Mouse (Mus musculus) urinary bladder, postnatal 4 days (tissue): ENCODE data around the gene Kif1c.

Experiments used
- DNase-seq, 2 experiments: peaks; one replicate each; pipeline ENCODE4 v3.0.0; 2021 to 2022; ENCODE audit warnings: low spot score in 2 of 2

The Kif1c gene

GRCm38 (mm10) chr11:70699722-70700556, at the start of gene Kif1c, which contains the start of gene Inca1:
Gene Kif1c (plus strand): TSS chr11:70700548.
Gene Inca1 (minus strand): TSS chr11:70700155.
- peak; percentile 94 to 96 for DNase-seq

DNA sequence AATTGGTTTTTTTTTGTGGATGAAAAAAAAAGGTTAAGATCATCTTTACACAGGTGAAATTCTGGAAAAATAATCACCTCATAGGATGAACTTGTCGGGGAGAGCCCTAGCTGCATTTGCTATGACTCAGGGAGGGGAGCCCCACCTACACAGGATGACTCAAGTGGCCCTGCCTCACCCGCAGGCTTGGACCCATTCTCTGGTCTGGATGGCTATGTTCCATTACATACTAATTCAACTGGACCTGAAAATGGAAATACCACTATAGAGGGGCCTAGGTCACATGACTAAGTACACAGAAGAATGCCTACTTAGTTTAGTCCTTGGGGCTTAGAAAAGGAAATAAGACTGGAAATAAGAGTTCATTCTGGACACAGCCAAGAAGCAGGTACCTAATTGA, 49.0 kb upstream of the Kif1c start:
- DNase-seq = no peak

GRCm38 (mm10) chr11:70652029-70652883, 48.1 kb upstream of the Kif1c start:
- peak in 1 of 2 experiments; percentile 17 for DNase-seq

DNA sequence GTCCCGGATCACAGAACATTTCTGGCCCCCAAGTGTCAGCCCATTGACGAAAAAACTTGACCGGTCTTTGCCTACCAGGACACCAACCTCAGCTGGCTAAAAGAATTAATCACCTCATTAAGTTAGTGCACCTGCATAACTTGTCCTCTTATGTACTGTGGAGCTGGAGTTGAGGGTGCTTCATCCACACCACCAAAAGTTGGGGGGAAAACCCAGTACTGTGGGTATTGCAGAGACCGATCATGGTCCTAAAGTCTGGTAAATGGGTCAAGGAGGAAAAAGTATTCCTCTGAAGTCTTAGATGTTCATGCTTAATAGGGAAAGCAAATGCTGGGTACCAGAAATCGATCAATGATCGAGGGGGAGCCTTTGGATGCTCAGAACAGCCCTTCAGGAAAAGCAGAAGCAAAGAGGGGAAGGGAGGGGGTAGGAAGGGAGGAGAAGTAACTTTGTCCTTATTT, 47.4 kb upstream of the Kif1c start:
- DNase-seq = no peak

DNA sequence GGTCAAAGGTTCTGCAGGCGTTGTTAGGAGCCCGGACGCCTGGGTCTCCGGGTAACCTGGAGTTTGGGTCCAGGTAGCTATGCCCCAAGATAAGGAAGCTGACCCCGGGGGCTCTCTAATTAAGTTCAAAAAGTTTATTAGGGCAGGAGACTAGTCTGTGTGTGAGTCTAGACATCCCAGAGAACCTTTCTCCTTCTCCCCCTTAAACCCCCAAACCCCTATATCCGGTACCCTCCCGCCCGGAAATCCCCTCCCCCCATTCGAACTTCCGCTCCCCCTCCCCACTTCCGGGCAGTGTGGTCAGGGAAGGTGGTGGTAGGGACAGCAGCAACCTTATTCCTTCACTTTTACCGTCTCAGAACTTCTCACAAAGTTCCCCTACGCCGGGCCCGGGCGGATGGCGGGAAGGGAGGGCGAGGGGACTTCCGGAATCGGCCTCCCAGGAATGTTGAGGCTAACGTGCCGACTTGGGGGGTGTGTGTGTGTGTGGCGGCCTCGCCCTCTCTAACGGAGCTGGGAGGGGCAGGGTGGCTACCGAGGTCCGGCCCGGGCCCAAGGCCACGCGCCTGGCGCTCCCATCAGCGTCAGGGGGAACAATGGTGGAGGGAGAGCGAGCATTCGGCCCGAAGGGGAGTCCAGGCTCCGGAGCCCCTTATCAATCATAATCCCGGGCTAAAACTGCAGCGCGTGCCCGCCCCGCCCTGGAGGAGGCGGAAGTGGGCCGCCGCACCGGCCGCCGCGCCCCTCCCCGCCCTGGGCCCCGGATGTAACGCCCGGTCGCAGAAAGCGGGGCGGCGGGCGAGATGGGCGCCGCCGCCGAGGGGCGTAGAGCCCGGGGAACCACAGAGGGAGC, 46.8 kb upstream of the Kif1c start:
- peak in 1 of 2 experiments; percentile 70 for DNase-seq

DNA sequence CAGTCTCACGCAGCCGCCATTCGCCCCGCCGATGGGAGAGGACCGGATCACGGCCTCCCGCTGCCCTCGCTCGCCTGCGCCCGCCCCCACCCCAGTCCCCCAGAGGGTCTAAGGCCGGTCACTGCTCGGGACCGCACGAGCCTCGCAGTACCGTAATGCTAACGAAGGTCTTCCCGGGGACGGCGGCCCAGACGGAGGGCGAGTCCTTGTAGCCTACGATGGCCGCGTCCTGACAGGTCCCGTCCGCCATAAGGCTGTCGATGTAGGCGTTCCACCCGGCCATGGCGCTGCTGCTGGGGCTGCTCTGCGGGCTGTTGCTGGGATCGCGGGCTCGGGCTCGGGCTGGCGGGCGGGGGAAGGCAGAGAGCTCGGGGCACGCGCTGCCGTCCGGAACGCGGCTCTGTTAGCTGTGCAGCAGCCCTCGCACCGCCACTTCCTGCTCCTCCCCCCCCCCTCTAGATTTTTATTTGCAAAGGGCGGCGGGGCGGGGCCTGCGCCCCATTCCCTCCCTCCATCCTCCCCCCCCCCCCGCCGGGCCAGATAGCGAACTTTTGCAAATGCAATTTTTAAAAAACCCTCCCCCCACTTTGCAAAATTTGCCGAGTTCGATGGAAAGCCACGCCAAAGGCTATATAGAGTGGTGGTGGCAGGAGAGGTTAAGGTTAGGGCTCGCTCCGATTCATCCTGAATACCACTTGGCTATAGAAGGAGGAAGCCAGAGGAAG, 46.0 kb upstream of the Kif1c start, which contains the start of gene Pfn1:
Pfn1 (minus strand) TSS at position 447 of the 725 bp plus-strand sequence.
- peak; percentile 71 to 80 for DNase-seq

DNA sequence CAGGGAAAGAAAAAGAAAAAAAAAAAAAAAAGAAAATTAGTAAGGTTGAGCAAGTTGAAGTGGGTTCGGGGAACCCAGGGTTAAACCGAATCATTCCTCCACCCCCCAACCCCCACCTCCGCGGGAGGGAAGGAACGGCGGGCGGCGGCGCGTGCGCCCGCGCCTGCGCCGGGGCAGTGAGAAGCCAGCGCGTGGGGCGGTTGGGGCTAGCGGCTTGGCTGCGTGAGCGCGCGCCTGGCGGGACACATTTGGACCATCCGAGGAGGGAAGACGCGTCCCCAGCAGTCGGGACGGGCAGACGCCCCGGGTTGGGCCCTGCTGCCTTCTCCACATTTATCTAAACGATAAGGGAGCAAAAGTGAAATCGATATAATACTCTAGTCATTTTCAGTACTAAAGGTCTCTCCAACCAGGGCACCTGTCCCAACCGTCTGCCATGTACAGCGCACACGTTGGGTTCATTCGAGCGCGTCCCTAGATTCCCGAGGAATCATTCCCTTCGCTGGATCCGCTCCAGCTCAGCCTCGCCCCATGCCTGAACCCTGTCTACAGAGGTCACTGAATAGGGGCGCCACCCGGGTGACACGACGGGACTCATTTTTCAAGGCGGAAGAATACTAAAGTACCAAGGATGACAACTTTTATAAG, 45.3 kb upstream of the Kif1c start:
- DNase-seq = peak; percentile 81 to 85

DNA sequence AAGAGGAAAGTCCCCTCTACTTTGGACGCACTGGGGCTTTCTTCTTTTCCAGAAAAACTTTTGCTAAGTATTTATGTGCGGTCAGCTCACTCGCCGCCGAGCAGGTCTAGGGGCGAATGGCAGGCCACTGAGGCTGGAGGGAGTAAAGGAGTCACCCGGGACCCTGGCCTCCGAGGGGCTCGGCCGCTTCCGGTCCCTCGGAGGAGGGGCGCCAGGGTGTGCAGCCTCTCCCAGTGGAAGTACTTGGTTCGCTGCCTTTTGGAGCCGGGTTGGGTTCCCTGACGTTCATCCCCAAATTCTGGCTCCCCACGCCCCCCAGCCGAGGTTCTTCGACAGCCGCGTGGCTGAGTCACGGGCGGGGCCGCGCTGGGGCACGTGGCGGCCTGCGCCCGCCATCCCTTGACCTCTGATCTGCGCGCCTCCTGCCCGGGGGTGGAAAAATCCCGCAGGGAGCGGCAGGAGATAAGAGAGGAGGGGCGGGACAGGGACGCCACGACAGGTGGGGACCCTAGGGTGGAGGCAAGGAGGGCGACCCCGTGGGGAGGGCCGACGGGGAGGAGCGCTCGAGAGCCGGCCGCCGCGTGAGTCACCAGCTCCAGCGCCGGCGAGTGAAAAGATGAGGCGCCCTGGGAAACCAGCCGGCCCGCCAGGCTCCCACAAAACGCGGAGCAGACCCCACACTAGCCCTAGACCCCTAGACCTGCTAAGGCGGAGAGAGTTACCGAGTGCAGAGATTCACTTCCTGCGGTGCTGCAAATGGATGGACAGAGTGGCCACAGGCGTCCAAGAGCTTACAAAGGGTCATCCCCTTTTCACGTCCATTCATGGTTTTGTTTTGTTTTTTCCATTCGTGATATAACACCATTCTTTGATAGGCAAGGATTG, 44.5 kb upstream of the Kif1c start:
- peak; percentile 75 to 78 for DNase-seq

DNA sequence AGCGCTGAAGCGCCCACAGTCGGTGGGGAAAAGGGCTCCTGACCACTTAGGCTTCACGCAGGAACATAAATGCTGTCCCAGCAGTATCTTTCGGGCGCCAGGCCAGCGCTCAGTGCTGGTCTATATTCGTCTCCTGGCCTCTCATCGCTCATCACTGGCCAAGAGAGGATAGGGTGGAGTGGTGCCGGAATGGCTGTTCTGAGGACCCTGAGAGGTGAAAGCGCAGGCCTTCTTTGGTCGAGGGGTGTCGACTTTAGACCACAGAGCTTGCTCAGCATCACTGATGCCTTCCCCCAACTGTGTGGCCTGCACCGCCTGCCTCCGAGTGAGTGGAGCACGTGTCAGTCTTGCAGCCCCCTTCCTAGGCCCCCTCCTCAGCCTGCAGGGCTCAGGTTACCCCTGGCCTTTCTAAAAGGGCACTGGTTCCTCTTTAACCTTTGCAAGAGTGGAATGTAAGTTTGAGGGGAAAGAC, 43.9 kb upstream of the Kif1c start:
- DNase-seq = peak in 1 of 2 experiments; percentile 64

DNA sequence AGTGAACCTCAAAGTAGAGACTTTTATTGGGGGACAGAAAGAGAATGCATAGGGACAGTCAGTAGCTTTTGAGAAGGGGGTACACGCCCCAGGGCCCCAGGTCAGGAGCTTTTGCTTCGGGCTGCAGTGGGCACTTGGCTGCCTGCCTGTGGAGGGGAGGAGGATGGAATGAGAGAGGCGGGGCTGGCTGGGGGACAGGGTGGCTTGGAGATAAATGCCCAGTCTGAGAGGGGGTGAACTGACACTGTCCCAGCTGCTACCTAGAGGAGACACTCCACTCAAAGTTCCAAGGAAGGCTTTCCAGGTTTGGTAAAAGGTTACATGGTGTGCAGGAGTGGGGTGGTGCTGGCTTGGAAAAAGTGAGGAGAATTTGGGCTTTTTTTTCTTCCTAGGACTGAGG, 43.4 kb upstream of the Kif1c start, which contains the start of gene Eno3:
Eno3 (plus strand) TSS at position 239 of the 400 bp plus-strand sequence.
- peak in 1 of 2 experiments; percentile 18 for DNase-seq

DNA sequence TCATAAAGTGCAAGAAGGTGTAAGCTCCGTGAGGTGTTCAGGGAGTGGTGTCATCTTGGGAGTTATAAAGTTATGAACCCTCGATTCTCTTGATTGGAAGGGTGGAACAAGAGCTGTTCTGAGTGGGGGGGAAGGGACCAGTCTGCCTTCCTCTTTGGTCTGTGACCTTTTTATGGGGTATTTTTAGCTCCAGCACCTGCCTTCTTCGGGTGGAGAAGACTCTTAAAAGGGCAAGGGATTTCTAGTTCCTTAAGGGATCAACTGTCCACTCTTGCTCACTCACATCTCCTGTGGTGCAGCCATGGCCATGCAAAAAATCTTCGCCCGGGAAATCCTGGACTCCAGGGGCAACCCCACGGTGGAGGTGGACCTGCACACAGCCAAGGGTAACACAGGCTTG, 42.8 kb upstream of the Kif1c start:
- peak in 1 of 2 experiments; percentile 16 for DNase-seq

DNA sequence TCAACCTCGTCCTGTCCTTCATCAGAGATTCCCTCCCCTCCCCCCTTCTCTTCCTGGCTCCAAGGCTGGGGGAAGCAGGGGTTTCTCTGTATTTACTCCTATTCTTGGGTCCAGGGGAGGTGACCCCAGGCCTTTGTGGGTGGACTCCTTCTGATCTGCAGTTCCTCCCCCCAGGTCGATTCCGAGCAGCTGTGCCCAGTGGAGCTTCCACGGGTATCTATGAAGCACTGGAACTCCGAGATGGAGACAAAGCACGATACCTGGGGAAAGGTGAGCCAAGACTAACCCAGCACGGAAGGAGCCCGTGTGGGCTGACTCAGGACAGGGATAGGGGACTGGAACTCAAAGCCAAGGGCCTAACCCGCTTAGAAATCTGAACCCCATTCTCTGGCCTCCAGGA, 42.4 kb upstream of the Kif1c start:
- DNase-seq = no peak

- DNase-seq = no peak
These were observed 41.8 kb upstream of the Kif1c start for GRCm38 (mm10) chr11:70658521-70658920.

- no peak for DNase-seq
These were observed 41.4 kb upstream of the Kif1c start for GRCm38 (mm10) chr11:70658942-70659341.

- DNase-seq = no peak
These were observed 39.8 kb upstream of the Kif1c start for GRCm38 (mm10) chr11:70660571-70660970.

- no peak for DNase-seq
These were observed 37.2 kb upstream of the Kif1c start for GRCm38 (mm10) chr11:70663101-70663500.

- DNase-seq = no peak
These were observed 36.4 kb upstream of the Kif1c start for GRCm38 (mm10) chr11:70663957-70664356.

DNA sequence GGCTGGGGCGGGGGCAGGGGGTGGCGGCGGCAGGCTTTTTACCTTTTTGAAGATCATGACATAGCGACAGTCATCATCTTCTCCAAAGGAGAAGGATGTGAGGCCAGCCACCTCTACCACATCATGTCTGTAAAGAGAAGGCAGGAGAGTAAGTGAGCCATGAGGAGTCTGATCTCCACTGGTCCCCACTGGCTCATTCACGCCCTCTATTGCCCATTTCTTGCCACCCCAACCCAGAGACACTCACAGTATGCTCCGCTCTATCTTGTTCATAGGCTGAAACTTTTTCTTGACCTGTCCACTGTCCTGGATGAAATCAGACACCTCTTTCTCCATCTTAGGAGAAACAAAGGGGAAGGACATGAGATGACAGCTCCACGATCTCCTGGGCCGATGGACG, 35.6 kb upstream of the Kif1c start:
- DNase-seq = no peak

DNA sequence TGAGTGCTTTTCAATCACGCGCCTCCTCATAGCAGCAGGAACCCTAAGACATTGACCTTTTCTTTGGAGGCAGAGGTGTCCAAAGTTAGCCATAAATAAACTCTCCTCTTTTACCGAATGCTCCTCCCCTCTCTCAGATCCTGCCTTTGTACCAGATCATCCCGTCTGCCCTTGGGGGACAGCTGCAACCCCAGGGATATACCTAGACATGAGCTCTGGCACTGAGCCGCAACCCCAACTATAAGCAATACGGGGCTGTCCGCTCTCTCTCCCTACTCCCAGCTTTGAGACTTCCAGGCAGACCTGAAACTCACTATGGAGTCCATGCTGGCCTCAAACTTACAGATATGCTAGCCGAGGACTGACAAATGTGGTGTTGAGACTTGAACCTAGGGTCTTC, 33.7 kb upstream of the Kif1c start:
- no peak for DNase-seq
